Mouse (Mus musculus): ENCODE measurements around the gene Cbx6.

DNA sequence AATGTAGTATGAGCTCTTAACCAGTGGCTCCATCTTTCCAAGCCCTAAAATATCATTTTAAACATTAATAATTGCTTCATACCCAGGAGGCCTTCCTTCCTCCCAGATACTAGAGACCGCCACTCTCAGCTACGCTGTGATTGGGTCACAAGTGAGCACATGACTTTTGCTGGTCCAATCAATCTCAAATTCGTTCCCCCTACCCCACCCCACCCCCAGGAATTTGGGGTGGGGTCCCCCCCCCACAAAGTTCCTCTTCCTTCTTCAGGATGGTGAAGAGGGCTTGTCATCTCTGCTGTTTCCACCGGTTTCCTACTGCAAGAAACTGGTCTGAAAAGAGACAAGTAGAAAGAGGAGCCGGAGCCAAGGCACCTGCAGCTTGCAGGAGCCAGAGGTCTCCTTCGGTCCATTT, 44.2 kb upstream of the Cbx6 start:
- no peak for TF ChIP-seq CTCF (IDR thresholded peaks at IDR 0.05; ENCODE audit: control insufficient read depth, insufficient read depth, low read length)
- no peak for TF ChIP-seq POLR2A (IDR thresholded peaks at IDR 0.05; ENCODE audit: borderline replicate concordance, control insufficient read depth, low read depth, low read length)

Measured in bone marrow, adult 2 months (tissue).